Mouse (Mus musculus): Measurements from ENCODE around the gene Osbpl5. TPM values are rescaled to one million over a fixed set of nuclear protein-coding genes. Genes with fewer than 3 reads are reported as not detected.

The Osbpl5 gene
- 10 to 100 TPM; 30.1 to 34.0 TPM for total RNA-seq (2021)
- long read RNA-seq, experiment 1, transcript Osbpl5-202 (22 exons, 3,775 nt) = major isoform, 14 of 33 reads
- long read RNA-seq, experiment 1, partial matches to known transcripts = 12 of 33 reads
- long read RNA-seq, experiment 1, other reads (novel, unspliced or antisense) = 6 of 33 reads
- long read RNA-seq, experiment 2, transcript Osbpl5-202 (22 exons, 3,775 nt) = major isoform, 14 of 21 reads
- long read RNA-seq, experiment 2, partial matches to known transcripts = 3 of 21 reads
- long read RNA-seq, experiment 2, other reads (novel, unspliced or antisense) = 4 of 21 reads

- DNase-seq = no peak
Measured at GRCm38 (mm10) chr7:143756125-143757026, at the start of gene Osbpl5. Gene Osbpl5, minus strand, starts transcription at chr7:143756985.

- no peak for DNase-seq
Measured at GRCm38 (mm10) chr7:143805199-143805624, 48.4 kb upstream of the Osbpl5 start.

GRCm38 (mm10) chr7:143801195-143802065, 44.6 kb upstream of the Osbpl5 start:
- no peak for DNase-seq

DNA sequence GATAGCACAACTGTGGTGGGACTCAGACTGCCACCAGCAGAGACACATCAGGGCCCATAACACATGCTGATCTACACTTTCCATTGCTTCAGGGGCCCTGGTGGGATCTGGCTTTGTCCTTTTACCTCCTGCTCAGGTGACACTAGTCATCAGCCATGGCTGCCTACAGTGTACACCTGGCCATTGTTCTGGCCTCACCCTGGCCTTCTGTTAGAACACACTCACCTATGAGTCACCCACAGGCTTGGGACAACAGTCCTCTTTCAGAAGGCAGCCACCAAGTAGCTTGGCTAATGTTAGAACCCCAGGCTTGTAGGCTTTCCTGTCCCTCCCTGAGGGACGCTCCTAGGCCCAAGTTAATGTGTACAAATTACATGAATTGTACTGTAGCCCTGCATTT, 44.0 kb upstream of the Osbpl5 start:
- no peak for DNase-seq

DNA sequence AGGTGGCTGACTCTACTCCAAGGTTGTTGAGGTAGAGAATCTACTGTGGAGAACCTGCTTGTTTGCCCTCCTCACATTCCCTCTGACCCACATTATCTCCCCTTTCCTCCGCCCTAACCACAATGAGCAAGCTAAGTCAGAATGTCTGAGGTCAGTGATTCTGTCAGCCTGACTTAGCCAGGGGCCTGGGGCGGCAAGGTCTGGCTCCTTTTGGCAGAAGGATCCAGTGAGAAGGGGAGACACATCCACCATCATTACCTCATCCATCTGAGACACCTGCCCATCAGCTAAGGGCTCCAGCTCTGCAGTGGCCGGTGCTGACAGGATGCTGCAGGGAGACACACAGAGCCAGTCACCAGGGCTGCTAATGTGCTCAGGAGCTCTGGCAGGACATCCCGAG, 42.0 kb upstream of the Osbpl5 start:
- no peak for DNase-seq

DNA sequence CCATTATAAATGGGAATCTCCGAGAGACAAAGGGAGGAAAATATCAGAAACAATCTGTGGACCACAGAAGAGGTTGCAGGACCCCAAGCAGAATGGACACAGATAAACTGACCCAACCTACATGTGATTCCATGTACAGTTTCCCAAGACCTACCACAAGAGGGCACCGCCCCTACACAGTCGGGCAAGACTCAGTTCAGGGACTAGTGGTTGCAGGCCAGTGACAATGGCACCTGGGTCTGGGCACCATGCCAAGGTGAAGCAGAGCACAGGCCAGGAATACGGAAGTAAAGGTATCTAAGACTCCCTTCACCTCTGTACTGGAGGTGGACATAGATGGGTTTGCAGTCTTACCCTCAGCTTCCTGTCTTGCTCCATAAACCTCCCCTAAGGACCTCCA, 36.3 kb upstream of the Osbpl5 start:
- DNase-seq = peak; percentile 56

GRCm38 (mm10) chr7:143792336-143792985, 35.7 kb upstream of the Osbpl5 start:
- DNase-seq = no peak

GRCm38 (mm10) chr7:143783996-143784829, 27.4 kb upstream of the Osbpl5 start, which contains the start of gene Mrgpre:
Gene Mrgpre, minus strand, starts transcription at chr7:143784500.
- peak; percentile 81 for DNase-seq

- no peak for DNase-seq
Measured at GRCm38 (mm10) chr7:143783378-143783995, 26.7 kb upstream of the Osbpl5 start.

DNA sequence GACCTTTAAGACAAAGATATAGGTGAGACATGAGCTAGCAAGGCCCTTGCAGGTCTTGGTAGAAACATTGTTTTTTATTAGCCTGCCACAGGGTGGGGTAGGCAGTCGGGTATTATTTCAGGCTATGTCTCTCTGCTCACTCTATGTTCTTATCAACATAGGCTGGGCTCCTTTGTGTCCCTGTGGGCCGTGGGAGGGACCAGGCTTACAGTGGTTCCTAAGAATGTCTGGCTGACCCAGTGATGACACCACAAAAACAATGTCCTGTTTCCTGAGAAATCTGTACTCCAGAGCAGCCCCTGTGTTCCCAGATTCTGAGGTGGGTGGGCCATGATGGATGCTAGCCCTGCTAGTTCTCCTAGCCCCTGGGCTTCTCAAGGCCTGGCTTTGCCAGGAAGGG, 20.6 kb upstream of the Osbpl5 start:
- DNase-seq = no peak

DNA sequence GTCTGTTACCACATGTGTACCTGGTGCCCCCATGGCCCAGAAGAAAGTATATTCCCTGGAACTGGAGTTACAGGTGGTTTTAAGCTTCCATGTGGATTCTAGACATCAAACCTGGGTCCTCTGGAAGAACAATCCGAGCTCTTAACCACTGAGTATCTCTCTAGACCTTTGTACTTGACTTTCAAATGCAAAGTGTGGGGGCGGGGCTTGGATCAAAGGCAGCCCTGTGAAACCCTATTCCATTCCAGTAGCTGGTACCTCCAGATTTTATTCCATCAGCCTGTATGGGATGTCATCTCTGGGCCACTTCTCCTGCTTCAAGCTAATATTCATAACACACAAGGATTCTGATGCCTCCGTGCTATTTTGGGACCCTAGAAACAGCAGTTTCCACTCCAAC, 19.4 kb upstream of the Osbpl5 start:
- DNase-seq = no peak

DNA sequence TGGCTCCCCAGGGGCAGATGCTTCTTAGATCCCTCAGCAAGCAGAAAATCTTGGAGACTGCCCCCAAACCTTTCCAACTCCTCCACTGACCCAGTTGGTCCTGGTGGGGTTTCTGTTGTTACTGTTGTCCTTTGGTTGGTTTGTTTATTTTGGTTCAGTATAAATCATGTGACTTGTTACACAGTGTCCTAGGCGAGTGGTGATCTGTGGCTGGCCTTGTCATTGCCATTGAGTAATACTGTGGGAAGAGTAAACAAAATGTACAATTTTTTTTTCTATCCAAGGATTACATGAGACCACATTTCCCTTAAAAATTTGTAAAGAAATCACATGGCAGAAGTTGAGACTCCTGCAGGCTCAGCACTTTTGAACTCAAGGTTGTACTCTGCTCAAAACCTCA, 12.7 kb upstream of the Osbpl5 start:
- no peak for DNase-seq

DNA sequence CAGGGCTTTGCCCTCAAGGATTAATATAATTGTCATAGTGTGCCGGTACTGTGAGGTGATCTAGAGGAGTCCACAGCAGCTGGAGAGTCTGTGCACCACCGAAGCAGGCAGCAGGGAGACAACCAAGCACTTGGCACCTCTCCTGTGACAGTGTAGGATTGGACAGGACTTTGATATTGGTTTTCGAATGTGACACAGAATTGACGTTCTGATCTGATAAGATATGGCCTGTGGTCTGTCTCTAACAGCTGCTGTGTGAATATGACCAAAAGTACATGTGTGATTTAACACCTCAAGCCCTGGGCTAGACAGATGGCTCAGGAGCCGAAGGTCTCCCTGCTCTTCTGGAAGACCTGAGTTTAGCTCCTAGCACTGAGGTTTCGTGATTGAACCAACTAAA, 11.5 kb upstream of the Osbpl5 start:
- DNase-seq = no peak

DNA sequence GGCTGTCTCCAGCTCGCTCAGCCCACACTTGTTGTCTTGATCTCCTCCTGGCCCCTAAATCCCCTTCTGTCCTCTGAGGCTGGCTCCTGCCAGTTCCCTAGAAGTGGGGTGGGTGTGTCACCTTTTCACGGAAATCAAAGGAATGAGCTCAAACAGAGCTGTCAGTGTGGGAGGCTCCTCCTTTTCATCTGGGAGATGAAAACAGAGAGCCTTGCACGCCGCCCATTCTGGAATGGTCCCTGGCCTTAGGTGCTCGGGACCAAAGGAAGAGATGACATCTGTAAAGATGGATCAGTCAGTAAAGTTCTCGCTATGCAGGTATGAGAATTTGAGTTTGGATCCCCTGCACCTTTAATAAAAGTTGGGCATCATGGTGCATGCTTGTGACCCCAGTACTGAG, 10.1 kb upstream of the Osbpl5 start, which contains the start of gene Mrgprg:
Gene Mrgprg (minus strand): TSS at position 101 of the 400 bp plus-strand sequence.
- DNase-seq = no peak

GRCm38 (mm10) chr7:143764876-143765530, 8.2 kb upstream of the Osbpl5 start:
- DNase-seq = no peak

- DNase-seq = no peak
Measured at GRCm38 (mm10) chr7:143763794-143764193, 7.0 kb upstream of the Osbpl5 start.

- DNase-seq = no peak
Measured at GRCm38 (mm10) chr7:143758956-143759355, 2.2 kb upstream of the Osbpl5 start.

- DNase-seq = no peak
Measured at GRCm38 (mm10) chr7:143757696-143758095, 911 bp upstream of the Osbpl5 start.

GRCm38 (mm10) chr7:143757027-143757390, 224 bp upstream of the Osbpl5 start:
- peak; percentile 85 for DNase-seq

Data from adrenal gland, postnatal 10 days (tissue).